Mouse (Mus musculus): Measurements from ENCODE around the gene Phf1.
"Not testable (repeated sequence)": the region's sequence is repeated elsewhere in the genome, so short reads cannot be mapped to it uniquely, and the experiment has no call there.

The Phf1 gene

DNA sequence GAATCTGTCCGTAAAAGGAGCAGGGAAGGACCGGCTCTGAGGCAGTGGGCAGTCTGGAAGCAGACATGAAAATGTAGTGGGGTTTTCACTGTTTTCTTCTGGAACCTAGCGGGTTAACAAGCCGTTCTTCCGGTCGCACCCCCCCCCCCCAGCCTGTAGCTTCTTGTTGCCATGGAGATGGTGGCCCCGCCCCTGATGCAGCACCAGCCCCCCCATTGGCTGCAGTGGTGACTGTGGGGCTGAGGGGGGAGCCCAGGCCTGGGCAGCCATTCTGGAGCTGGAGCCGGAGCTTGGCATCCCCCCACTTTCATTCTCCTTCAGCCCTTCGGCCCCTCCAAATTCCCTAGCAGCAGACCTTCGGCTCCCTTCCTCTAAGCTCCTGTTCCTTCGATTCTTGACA is 18.6 kb downstream of the Phf1 start:
- no peak for DNase-seq (ENCODE audit: low spot score)

DNA sequence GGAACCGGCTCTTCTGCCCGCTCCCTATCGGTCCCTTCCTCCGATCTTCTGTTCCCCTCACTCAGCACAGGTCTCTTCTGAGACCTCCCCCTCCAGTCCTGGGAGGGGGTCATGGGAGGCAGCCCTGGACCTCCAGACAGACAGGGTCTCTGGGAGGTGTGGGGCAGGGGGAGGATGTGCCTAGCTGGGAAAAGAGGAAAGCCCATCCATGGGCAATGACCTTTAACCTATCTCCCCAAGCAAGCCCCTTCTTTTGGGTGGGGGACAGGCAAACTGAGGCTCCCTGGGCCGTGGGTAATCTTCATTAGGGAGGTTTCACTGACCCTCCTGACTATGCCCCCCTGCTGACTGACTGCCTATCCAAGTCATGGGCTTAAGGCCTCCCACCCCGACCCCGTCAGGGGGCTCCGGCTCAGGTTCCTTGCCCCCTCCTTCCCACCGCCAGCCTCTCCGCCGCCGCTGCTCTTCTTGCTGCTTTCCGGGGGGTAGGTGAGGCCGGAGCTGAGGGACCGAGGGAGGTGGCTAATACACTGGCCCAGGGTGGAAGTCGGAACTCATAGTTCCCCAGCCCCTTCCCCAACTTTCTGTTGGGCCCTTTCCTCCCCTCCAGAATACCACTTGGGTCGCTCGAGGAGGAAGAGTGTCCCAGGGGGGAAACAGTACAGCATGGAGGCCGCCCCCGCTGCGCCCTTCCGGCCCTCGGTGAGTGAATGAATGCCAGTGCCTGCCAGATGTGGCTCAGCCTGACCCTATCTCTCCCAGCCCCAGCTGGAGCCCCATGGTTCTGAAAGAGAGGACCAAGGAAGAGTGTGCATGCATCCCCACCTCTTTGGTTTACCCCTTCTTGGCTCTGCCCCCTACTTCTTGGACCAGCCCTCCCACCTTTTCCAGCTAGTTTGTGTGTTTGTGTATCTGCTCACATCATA is 19.4 kb downstream of the Phf1 start:
- DNase-seq (ENCODE audit: low spot score): no peak

DNA sequence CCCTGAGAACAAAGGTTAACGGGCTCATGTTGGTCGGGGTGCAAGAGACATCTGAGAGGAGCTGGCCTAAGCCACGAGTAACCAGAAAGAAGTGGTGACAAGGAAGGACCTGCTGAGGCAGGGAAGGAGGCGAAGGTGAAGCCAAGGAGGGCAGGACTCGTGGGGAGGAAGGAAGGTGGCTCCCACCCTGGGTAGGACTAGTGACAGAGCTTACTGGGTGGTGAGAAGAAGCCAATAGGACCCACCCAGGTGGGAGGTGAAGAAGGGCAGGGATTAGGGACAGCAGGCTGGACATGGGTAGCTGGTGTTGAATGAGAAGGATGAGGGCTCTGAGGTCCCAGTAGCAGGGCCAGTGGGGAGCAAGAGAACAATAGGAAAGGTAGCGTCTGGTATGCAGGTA is 20.3 kb downstream of the Phf1 start:
- DNase-seq (ENCODE audit: low spot score): no peak

DNA sequence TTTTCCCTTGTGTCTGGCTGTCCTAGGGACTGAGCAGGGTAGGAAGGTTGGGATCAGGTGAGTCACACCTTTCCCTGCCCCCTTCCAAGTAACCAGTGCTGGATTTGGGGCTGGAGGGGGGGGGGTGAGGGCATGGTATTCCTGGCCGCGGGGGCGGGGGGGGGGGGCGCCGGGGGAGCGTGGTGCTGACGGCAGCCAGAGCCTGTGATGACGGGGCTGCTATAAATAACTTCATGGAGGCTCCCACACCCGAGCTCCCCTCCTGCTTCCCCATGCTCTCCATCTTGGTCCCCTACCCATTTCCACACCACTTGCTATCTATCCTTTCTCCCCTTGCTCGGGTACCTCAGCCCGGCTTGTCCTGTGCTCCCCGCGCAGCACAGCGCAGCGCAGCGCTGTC is 20.9 kb downstream of the Phf1 start:
- no peak for DNase-seq (ENCODE audit: low spot score)

DNA sequence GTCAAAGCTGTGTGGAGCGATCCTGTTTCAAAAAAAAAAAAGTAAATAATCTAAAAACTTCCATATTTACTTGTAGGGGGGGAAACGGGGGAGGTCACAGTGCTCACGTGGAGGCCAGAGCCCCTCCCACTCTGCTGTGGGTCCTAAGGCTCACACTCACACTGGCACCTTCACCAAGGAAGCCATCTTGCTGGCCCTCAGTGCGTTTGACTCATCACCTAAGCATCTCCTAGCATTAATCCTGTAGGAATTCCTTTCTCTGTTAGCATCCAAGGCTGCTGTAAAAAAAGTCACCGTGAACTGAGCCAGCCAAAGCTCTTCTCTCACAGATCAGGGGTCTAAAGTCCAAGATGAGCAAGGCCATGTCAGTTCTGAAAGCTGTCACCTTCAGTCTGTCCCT is 23.5 kb downstream of the Phf1 start:
- no peak for DNase-seq (ENCODE audit: low spot score)

DNA sequence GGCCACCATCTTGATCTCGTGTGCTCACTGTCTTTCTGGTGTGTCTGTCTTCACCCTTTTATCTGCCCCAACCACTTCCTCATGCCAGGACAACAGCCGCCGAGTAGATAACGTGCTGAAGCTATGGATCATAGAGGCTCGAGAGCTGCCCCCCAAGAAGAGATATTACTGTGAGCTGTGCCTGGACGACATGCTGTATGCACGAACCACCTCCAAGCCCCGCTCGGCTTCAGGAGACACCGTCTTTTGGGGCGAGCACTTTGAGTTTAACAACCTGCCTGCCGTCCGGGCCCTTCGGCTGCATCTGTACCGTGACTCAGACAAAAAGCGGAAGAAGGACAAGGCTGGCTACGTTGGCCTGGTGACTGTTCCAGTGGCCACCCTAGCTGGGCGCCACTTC is 24.0 kb downstream of the Phf1 start:
- no peak for DNase-seq (ENCODE audit: low spot score)

DNA sequence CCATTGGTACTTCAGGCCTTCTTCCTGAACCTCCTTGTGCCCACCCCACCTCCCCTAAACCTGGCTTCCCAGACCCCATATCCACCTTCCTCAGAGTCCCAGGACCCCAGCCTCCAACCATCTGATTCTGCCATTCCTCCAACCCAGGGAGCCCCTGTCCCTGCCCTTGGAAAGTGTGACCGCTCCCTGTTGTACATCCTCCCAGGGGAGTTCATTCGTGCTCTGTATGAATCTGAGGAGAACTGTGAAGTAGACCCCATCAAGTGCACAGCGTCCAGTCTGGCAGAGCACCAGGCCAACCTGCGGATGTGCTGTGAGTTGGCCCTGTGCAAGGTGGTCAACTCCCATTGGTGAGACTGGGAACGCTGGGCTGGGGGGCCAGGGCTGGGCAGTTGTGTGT is 25.0 kb downstream of the Phf1 start:
- DNase-seq (ENCODE audit: low spot score): no peak

DNA sequence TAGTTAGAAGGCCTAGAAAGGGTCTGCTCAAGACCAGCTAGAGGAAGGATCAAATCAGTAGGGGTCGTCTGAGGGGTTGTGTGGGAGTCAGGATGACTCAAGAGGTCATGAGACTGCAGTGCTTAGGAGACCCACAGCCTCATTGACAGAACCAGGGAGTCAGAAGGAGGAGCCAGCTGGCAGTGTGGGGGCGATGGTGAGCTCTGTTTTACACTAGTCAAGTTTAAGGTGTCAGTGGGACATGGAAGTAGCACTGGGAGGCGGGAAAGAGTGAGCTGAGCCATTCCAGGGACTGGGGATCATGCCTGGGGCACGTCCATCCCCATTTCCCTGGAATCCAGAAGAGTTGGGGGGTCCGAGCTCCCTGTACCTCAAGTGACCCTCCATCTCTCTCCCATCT is 26.0 kb downstream of the Phf1 start:
- DNase-seq (ENCODE audit: low spot score): no peak

DNA sequence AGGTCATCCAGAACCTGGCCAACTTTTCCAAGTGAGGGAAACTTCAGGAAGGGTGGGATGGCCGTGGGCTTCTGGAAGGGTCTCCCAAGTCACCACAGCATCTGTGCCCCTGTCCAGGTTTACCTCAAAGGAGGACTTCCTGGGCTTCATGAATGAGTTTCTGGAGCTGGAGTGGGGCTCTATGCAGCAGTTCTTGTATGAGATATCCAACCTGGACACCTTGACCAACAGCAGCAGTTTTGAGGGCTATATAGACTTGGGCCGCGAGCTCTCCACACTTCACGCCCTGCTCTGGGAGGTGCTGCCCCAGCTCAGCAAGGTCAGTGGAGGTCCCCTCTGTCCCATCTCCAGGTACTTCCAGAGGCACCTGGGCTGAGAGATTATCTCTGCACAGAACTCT is 27.0 kb downstream of the Phf1 start:
- no peak for DNase-seq (ENCODE audit: low spot score)

DNA sequence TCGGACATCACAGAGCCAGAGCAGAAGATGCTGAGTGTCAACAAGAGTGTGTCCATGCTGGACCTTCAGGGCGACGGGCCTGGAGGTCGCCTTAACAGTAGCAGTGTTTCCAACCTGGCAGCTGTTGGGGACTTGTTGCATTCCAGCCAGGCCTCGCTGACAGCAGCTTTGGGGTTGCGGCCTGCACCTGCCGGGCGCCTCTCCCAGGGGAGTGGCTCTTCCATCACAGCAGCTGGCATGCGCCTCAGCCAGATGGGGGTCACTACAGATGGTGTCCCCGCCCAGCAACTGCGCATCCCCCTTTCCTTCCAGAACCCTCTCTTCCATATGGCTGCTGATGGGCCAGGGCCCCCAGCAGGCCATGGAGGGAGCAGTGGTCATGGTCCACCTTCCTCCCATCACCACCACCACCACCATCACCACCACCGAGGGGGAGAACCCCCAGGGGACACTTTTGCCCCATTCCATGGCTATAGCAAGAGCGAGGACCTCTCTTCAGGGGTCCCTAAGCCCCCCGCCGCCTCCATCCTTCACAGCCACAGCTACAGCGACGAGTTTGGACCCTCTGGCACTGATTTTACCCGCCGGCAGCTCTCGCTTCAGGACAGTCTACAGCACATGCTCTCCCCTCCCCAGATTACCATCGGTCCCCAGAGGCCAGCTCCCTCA is 28.9 kb downstream of the Phf1 start:
- no peak for DNase-seq (ENCODE audit: low spot score)

DNA sequence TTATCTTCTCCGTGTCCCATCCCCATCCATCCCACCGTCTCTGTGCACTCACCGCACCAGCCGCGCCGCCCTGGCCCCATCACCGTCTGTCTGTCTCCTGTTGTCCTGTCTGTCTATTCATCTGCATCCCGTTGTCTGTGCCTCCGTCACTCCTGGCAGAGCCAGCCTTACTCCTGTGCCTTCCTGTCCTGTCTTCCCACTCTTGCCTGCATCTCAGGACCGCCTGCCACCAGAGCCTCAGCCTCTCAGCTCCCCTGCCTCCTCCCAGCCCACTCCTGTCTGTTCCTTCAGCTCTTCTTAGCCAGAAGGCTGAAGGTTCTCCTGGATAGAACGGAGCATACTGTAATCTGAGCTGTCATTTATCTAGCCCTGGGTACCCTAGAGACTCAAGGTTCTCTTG is 34.1 kb downstream of the Phf1 start:
- DNase-seq (ENCODE audit: low spot score): no peak

DNA sequence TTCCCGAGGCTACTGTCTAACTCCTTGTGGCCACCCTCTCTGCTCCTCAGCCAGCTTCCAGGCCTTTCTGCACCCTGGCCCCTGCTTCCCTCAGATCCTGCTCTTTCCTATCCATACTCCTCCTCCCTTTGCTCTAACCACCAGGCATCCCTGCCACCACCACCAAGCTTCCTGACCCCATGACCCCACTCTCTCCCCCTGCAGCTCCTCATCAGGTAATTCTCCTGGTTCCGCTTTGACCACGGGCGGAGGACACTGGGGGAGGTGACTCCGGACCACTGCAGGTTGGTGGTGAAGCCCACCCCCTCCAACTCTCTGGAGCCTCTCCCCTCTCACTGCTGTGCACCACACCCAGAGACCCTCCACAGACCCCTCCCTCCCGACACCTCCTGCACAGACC is 34.6 kb downstream of the Phf1 start:
- DNase-seq (ENCODE audit: low spot score): no peak

DNA sequence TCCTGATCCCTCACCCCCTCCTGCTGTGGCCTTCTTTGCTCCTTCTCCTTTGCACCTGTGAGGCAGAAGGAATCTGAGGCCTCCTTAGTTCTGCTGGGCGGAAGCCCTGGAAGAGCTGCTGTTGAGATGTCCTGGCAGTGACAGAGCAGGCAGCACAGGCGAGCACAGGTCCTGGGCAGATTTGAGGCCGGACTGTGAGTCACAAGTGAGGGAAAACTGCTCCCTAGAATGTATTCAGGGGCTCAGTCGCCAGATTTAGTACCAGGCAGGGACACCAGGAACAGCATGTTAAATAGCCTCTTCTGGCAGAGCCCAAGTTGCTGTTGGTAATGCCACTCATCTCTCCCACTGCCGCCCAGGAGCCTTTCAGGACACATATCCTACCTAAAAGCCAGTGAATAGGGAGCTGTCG is 35.4 kb downstream of the Phf1 start:
- DNase-seq (ENCODE audit: low spot score): no peak

DNA sequence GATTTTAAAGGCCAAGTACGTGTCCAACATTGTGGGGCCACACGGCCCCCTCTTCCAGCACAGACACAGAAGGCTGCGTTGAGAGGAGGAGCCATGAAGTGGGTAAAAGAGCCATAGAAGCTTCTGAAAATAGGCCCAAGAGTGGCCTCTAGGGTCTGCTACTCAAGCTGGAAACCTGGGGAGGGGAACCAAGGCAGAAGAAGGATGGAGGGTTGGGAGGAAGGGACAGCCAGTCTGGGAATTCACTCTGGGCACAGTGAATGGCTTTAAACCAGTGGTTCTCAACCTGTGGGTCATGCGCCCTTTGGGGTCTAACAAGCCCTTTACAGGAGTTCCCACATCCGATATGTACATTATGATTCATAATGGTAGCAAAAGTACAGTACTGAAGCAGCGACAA is 36.4 kb downstream of the Phf1 start:
- DNase-seq (ENCODE audit: low spot score): no peak

DNA sequence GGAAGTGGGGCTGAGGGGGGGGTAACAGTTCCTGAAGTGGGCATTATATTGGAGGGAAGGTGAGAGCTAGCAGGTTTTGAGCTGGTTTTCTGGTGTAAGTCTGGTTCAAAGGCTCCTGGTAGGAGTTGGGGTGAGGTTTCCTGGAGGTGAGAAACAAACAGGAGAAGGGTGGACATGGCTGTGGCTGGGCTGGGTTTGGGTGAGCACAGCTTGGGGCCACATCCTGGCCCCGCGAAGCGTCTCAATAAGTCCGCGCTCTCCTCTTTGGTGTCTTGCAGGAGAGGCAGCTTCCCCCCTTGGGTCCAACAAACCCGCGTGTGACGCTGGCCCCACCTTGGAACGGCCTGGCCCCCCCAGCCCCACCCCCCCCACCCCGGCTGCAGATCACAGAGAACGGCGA is 37.4 kb downstream of the Phf1 start:
- DNase-seq (ENCODE audit: low spot score): no peak

DNA sequence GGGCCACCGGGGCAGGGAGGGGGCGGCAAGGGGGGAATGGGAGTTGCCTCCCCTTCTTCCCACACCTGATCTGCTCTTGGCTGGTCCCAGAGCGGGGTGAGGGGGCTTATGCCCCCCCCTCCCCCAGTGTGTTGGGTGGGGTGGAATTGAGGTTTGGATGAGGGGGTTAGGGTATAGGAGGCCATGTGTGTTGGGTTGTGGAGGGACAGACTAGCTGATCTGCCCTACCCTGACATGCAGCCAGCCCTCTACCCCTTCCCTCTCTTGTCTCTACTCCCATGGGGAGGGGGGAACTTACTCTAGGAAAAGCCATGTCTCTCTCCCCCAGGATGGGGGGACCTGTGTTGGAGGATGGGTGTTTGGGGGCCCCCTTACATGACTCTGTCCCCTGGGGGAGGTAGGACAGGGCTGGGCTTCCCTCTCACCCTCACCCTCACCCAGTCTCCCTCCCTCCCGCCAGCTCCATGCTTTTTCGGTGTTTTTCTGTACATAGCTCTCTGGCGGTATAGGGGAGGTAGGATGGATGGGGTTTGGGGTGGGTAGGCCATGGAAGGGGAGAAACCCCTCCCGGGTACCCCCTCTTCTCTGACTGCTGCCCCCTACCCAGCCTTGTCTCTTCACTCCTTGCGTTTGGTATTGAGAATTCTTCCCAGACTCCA is 38.5 kb downstream of the Phf1 start:
- DNase-seq (ENCODE audit: low spot score): no peak

DNA sequence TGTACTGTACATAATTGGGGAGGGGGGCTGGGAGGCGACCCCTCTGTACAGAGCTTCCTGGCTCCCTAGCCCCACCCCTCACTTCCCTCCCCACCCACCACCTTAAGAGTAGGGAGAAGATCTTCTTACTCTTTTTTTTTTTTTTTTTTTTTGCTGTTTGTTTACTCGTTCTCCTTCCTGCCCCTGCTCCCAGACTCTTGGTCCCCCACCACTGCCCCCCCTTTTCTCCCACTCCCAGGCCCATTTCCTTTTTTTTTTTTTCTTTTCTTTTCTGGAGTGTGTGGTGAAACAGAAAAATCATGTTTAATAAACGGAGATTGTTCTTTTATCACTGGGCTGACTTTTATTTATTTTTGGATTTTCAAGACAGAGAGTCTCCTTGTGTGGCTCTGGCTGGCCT is 39.3 kb downstream of the Phf1 start:
- DNase-seq (ENCODE audit: low spot score): no peak

DNA sequence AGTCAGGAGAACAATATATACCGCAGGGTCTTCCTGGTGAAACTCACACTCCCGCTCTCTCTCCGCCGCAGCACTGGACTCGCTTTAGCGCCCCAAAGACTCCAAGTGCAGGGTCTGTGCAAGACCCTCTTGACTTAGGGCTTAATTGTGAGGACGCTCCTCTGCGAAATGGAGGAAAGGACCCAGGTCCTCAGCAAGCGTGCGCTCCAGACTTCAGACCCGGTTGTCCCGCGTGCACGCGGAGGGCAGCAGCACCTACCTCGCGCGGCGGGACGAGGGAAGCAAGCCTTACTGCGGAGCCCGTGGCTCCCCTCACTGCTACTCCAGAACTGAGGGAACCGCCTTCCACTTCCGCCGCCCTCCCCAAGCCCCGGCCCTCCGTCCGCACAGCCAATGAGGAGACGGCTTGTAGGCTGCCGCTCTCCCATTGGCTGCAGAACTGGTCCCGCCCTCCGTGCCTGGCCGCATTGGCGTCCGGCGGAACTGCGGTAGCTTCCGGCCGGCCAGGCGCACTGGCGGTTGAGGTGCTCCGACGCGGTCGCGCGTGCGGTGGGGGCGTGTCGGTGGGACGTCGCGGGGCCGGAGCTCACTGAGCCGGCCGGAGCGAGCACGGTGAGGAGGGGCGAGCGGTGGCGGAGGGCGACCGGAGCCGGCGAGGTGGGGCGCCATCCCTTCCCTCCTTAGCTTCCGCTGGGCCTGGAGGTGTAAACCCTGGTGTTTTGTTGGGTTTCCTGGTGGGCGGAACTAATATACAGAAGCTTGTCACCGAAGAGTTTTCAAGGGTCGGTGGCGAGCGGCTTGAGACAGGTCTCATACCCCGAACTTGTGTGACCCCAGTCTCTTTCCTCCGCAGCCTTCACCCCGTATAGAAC is 40.1 kb downstream of the Phf1 start, which contains the start of gene Zbtb9:
Gene Zbtb9, plus strand, starts transcription at position 465 of the 872 bp plus-strand sequence.
- peak; percentile 86 for DNase-seq (ENCODE audit: low spot score)

DNA sequence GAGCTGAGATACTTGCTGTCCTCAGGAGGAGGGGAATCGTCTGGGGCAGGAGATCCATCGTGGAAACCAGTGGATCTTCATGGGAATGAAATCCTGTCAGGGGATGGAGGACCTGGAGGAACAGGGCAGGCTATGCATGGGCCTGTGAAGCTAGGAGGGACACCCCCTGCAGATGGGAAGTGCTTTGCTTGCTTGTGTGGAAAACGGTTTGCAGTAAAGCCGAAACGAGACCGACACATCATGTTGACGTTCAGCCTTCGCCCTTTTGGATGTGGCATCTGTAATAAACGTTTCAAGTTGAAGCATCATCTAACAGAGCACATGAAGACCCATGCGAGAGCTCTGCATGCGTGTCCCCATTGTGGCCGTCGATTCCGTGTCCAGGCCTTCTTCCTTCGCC is 41.7 kb downstream of the Phf1 start:
- DNase-seq (ENCODE audit: low spot score): no peak

DNA sequence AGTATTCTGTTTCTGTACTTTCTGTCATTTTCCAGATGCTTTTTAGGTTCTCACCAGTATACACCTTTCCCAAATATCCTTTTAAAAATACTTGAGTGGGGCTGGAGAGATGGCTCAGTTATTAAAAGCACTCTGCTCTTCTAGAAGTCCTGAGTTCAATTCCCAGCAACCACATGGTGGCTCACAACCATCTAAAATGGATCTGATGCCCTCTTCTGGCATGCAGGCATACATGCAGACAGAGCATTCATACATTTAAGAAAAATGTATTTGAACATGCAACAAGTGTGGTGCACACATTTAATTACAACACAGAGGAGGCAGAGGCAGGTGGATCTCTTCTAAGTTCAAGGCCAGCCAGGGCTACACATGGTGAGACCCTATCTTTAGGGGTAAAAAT is 42.6 kb downstream of the Phf1 start:
- DNase-seq (ENCODE audit: low spot score): no peak

DNA sequence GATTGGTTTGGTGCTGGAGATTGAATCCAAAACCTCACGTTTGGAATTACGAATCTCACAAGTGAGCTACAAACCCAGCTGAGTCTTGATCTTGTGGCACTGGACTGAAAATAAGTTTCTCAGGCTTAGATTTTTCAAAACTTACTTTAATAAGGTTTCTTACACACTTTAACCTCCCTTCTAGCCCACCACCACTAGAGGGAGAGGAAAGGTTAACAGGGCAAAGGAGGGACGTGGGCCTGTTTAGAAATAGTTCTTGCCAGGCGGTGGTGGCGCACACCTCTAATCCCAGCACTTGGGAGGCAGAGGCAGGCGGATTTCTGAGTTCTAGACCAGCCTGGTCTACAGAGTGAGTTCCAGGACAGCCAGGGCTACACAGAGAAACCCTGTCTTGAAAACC is 44.5 kb downstream of the Phf1 start:
- not testable (repeated sequence) for DNase-seq (ENCODE audit: low spot score)

DNA sequence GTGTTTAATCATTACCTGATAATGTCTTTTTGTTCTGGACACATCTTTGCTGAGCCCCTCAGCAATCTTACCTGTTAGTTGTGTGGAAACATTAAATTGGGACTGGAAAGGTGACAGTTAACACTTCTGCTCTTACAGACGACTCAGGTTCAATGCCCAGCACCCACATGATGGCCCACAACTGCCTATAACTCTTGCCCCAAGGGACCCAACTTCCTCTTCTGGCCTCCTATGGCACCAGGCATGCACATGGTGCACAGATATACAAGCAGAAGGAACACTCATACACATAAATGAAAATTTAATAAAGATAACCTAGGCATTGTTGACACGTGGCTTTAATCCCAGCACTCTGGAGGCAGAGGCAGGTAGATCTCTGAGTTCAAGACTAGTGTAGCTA is 46.6 kb downstream of the Phf1 start:
- no peak for DNase-seq (ENCODE audit: low spot score)
